Mouse (Mus musculus): Measurements from ENCODE around the gene 1600014C10Rik. TPM values are rescaled to one million over a fixed set of nuclear protein-coding genes. Genes with fewer than 3 reads are reported as not detected.
A peak's percentile ranks its signal among the peaks of the same experiment; 100 is the strongest.

Gene 1600014C10Rik
- polyA plus RNA-seq (2015; fragmentation: Nextera tagmentation; extraction: Ambion mirVana), result 32.7 and 33.7 TPM in 2 replicates

- Histone ChIP-seq H3K4me2 (ENCODE audit: low read length) (peak within 1 kb of the TSS; percentile 87), H3K27me3 (replicated peaks; ENCODE audit: control insufficient read depth, insufficient read depth, low read length) (no peaks in the 10 kb centered on the region), H3K4me1 (ENCODE audit: control insufficient read depth, insufficient read depth, low read depth, low read length) (peaks cover 15% of the 10 kb centered on the region), H3K4me3 (ENCODE audit: low read length) (peak within 1 kb of the TSS; percentile 66), H3K9ac (ENCODE audit: low read depth, low read length) (peak within 1 kb of the TSS; percentile 80), H3K27ac (ENCODE audit: low read depth, low read length) (peak within 1 kb of the TSS; percentile 90), H3K9me3 (ENCODE audit: control insufficient read depth, low read length) (no peaks in the 10 kb centered on the region), H3K36me3 (ENCODE audit: control insufficient read depth, insufficient read depth, low read length) (no peaks in the 10 kb centered on the region)
- peak; percentile 18; the same call in 1 of the 2 replicates for ATAC-seq
- 4% methylated on average over 28 of the region's 28 CpGs for WGBS
Measured at GRCm38 (mm10) chr7:38182962-38183687, at the start of gene 1600014C10Rik. Gene 1600014C10Rik, plus strand, starts transcription at chr7:38183217.

- 88% methylated on average over 5 of the region's 5 CpGs for WGBS
- no peak overlapping the region for H3K4me3 ChIP-seq (ENCODE audit: low read length)
- H3K27ac ChIP-seq (ENCODE audit: low read depth, low read length), result no peak overlapping the region
- H3K36me3 ChIP-seq (ENCODE audit: control insufficient read depth, insufficient read depth, low read length), result no peaks in the 10 kb centered on the region
- no peaks in the 10 kb centered on the region for H3K9me3 ChIP-seq (ENCODE audit: control insufficient read depth, low read length)
- ATAC-seq, result no peak
- H3K27me3 ChIP-seq (replicated peaks; ENCODE audit: control insufficient read depth, insufficient read depth, low read length), result no peaks in the 10 kb centered on the region
- no peaks in the 10 kb centered on the region for H3K4me1 ChIP-seq (ENCODE audit: control insufficient read depth, insufficient read depth, low read depth, low read length)
- H3K4me2 ChIP-seq (ENCODE audit: low read length), result no peak overlapping the region
- no peak overlapping the region for H3K9ac ChIP-seq (ENCODE audit: low read depth, low read length)
Measured at GRCm38 (mm10) chr7:38134471-38134870, 48.5 kb upstream of the 1600014C10Rik start.

- no peaks in the 10 kb centered on the region for H3K27me3 ChIP-seq (replicated peaks; ENCODE audit: control insufficient read depth, insufficient read depth, low read length)
- no peak for ATAC-seq
- H3K36me3 ChIP-seq (ENCODE audit: control insufficient read depth, insufficient read depth, low read length), result no peaks in the 10 kb centered on the region
- H3K4me1 ChIP-seq (ENCODE audit: control insufficient read depth, insufficient read depth, low read depth, low read length), result no peaks in the 10 kb centered on the region
- H3K4me2 ChIP-seq (ENCODE audit: low read length), result no peak overlapping the region
- H3K27ac ChIP-seq (ENCODE audit: low read depth, low read length), result no peak overlapping the region
- no peaks in the 10 kb centered on the region for H3K9me3 ChIP-seq (ENCODE audit: control insufficient read depth, low read length)
- no peak overlapping the region for H3K9ac ChIP-seq (ENCODE audit: low read depth, low read length)
- H3K4me3 ChIP-seq (ENCODE audit: low read length), result no peak overlapping the region
- WGBS, result 51% methylated on average over 9 of the region's 9 CpGs
Measured at GRCm38 (mm10) chr7:38140324-38140723, 42.7 kb upstream of the 1600014C10Rik start.

- no peaks in the 10 kb centered on the region for H3K27me3 ChIP-seq (replicated peaks; ENCODE audit: control insufficient read depth, insufficient read depth, low read length)
- H3K9ac ChIP-seq (ENCODE audit: low read depth, low read length), result no peak overlapping the region
- no peak overlapping the region for H3K27ac ChIP-seq (ENCODE audit: low read depth, low read length)
- no peak overlapping the region for H3K4me2 ChIP-seq (ENCODE audit: low read length)
- 64% methylated on average over 13 of the region's 13 CpGs for WGBS
- H3K36me3 ChIP-seq (ENCODE audit: control insufficient read depth, insufficient read depth, low read length), result no peaks in the 10 kb centered on the region
- H3K9me3 ChIP-seq (ENCODE audit: control insufficient read depth, low read length), result no peaks in the 10 kb centered on the region
- no peaks in the 10 kb centered on the region for H3K4me1 ChIP-seq (ENCODE audit: control insufficient read depth, insufficient read depth, low read depth, low read length)
- ATAC-seq, result peak; percentile 80
- H3K4me3 ChIP-seq (ENCODE audit: low read length), result no peak overlapping the region
Measured at GRCm38 (mm10) chr7:38141747-38142545, 41.1 kb upstream of the 1600014C10Rik start.

GRCm38 (mm10) chr7:38147477-38147876 is 35.5 kb upstream of the 1600014C10Rik start:
- Histone ChIP-seq H3K4me1 (ENCODE audit: control insufficient read depth, insufficient read depth, low read depth, low read length) (no peaks in the 10 kb centered on the region), H3K4me3 (ENCODE audit: low read length) (no peak overlapping the region), H3K27ac (ENCODE audit: low read depth, low read length) (no peak overlapping the region), H3K36me3 (ENCODE audit: control insufficient read depth, insufficient read depth, low read length) (no peaks in the 10 kb centered on the region), H3K27me3 (replicated peaks; ENCODE audit: control insufficient read depth, insufficient read depth, low read length) (no peaks in the 10 kb centered on the region), H3K9ac (ENCODE audit: low read depth, low read length) (no peak overlapping the region), H3K4me2 (ENCODE audit: low read length) (no peak overlapping the region), H3K9me3 (ENCODE audit: control insufficient read depth, low read length) (no peaks in the 10 kb centered on the region)
- ATAC-seq, result no peak
- WGBS, result 88% methylated on average over 6 of the region's 6 CpGs

GRCm38 (mm10) chr7:38151706-38152312 is 31.2 kb upstream of the 1600014C10Rik start:
- no peak overlapping the region for H3K9ac ChIP-seq (ENCODE audit: low read depth, low read length)
- no peak overlapping the region for H3K4me2 ChIP-seq (ENCODE audit: low read length)
- ATAC-seq, result 0 out of 2 replicates have a peak, but pooled peaks have one; percentile 24
- H3K27ac ChIP-seq (ENCODE audit: low read depth, low read length), result no peak overlapping the region
- H3K9me3 ChIP-seq (ENCODE audit: control insufficient read depth, low read length), result no peaks in the 10 kb centered on the region
- no peaks in the 10 kb centered on the region for H3K4me1 ChIP-seq (ENCODE audit: control insufficient read depth, insufficient read depth, low read depth, low read length)
- H3K27me3 ChIP-seq (replicated peaks; ENCODE audit: control insufficient read depth, insufficient read depth, low read length), result no peaks in the 10 kb centered on the region
- H3K4me3 ChIP-seq (ENCODE audit: low read length), result no peak overlapping the region
- no peaks in the 10 kb centered on the region for H3K36me3 ChIP-seq (ENCODE audit: control insufficient read depth, insufficient read depth, low read length)
- 66% methylated on average over 13 of the region's 14 CpGs for WGBS

- no peaks in the 10 kb centered on the region for H3K9me3 ChIP-seq (ENCODE audit: control insufficient read depth, low read length)
- H3K27me3 ChIP-seq (replicated peaks; ENCODE audit: control insufficient read depth, insufficient read depth, low read length), result no peaks in the 10 kb centered on the region
- WGBS, result 84% methylated on average over 3 of the region's 3 CpGs
- H3K4me2 ChIP-seq (ENCODE audit: low read length), result no peak overlapping the region
- H3K27ac ChIP-seq (ENCODE audit: low read depth, low read length), result no peak overlapping the region
- H3K36me3 ChIP-seq (ENCODE audit: control insufficient read depth, insufficient read depth, low read length), result no peaks in the 10 kb centered on the region
- ATAC-seq, result no peak
- no peak overlapping the region for H3K9ac ChIP-seq (ENCODE audit: low read depth, low read length)
- H3K4me3 ChIP-seq (ENCODE audit: low read length), result no peak overlapping the region
- no peaks in the 10 kb centered on the region for H3K4me1 ChIP-seq (ENCODE audit: control insufficient read depth, insufficient read depth, low read depth, low read length)
Measured at GRCm38 (mm10) chr7:38152571-38152970, 30.4 kb upstream of the 1600014C10Rik start.

GRCm38 (mm10) chr7:38155829-38156228 is 27.2 kb upstream of the 1600014C10Rik start:
- no peaks in the 10 kb centered on the region for H3K9me3 ChIP-seq (ENCODE audit: control insufficient read depth, low read length)
- no peak overlapping the region for H3K4me2 ChIP-seq (ENCODE audit: low read length)
- 86% methylated on average over 5 of the region's 5 CpGs for WGBS
- no peak overlapping the region for H3K4me3 ChIP-seq (ENCODE audit: low read length)
- H3K27ac ChIP-seq (ENCODE audit: low read depth, low read length), result no peak overlapping the region
- H3K9ac ChIP-seq (ENCODE audit: low read depth, low read length), result no peak overlapping the region
- ATAC-seq, result no peak
- no peaks in the 10 kb centered on the region for H3K36me3 ChIP-seq (ENCODE audit: control insufficient read depth, insufficient read depth, low read length)
- no peaks in the 10 kb centered on the region for H3K27me3 ChIP-seq (replicated peaks; ENCODE audit: control insufficient read depth, insufficient read depth, low read length)
- no peaks in the 10 kb centered on the region for H3K4me1 ChIP-seq (ENCODE audit: control insufficient read depth, insufficient read depth, low read depth, low read length)
